In the genomic region with DNA sequence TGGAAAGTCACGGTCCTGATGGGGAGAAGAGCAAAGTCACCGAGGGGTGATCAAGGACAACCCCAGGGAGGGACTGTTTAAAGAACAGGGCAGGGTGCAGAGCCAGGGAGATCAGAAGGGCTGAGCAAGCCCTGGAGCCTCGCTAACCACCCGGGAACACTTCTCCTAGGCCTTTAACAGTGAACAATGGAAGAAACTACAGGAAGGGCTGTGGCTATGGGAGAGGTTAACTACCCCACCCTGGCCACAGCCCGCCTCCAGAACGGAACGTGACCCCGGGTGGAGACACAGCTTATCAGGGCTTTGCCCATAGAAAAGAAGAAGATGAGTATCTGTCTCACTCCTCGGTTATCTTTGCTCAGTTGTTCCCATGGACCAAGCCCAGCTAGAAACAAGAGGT, we compare ENCODE assay signal across 27 mouse cellular contexts. TPM values are rescaled to one million over a fixed set of nuclear protein-coding genes. Genes with fewer than 3 reads are reported as not detected.
DNase-seq lines count a peak whose midpoint lies in the region; ATAC-seq and TF ChIP-seq lines count a peak whose summit lies in the region.
"Had no signal": no experiment of that assay in that cellular context is flagged by ENCODE, and none has a peak within 500 bp of the region (broad histone marks: within the 10 kb centered on the region; RNA-seq: fewer than 3 reads in every experiment).

No protein-coding gene starts in this region.

- TF ChIP-seq CTCF in lung, postnatal 0 days (IDR thresholded peaks at IDR 0.05): no peak
- no peak for TF ChIP-seq CTCF in lung, adult 2 months (IDR thresholded peaks at IDR 0.05; ENCODE audit: insufficient read depth, low read length)
- TF ChIP-seq CTCF in intestine, postnatal 0 days (IDR thresholded peaks at IDR 0.05; ENCODE audit: low read depth): no peak

- H3K4me3 ChIP-seq in lung, postnatal 0 days (ENCODE audit: low read depth, low read length): no peak overlapping the region
- no peak overlapping the region for H3K4me3 ChIP-seq in lung, adult 2 months (replicated peaks; ENCODE audit: extremely low read depth, low read depth, low read length)
- H3K4me3 ChIP-seq in intestine, postnatal 0 days (ENCODE audit: low read depth, low read length): no peak overlapping the region
- H3K4me3 ChIP-seq: embryonic facial prominence, embryonic 15.5 days; erythroblast, embryonic 14.5 days; forebrain, embryonic 10.5 days; forebrain, embryonic 15.5 days; heart, embryonic 10.5 days; hindbrain, embryonic 12.5 days had no signal

- no peaks in the 10 kb centered on the region for H3K4me1 ChIP-seq in lung, postnatal 0 days (ENCODE audit: insufficient read depth, low read depth, low read length)
- peaks cover 6% of the 10 kb centered on the region; the same call in 1 of the 2 replicates for H3K4me1 ChIP-seq in lung, adult 2 months (ENCODE audit: control insufficient read depth, insufficient read depth, low read length)
- 0 out of 2 replicates have a peak, but pooled peaks cover 8% of the 10 kb centered on the region for H3K4me1 ChIP-seq in intestine, postnatal 0 days (replicated peaks; ENCODE audit: control insufficient read depth, insufficient read depth, low read length)
- H3K4me1 ChIP-seq: embryonic facial prominence, embryonic 15.5 days; forebrain, embryonic 10.5 days; forebrain, embryonic 15.5 days; hindbrain, embryonic 12.5 days had no signal

- TF ChIP-seq EP300 in lung, postnatal 0 days (IDR thresholded peaks at IDR 0.05): no peak

- peak; percentile 36 for DNase-seq in lung, postnatal 0 days (ENCODE audit: low spot score)
- DNase-seq in lung, adult 2 months: no peak
- DNase-seq in R1 (ENCODE audit: low read depth, low spot score): peak; percentile 43
- no peak for DNase-seq in right cerebral cortex, postnatal 14 days
- no peak for DNase-seq in thymus, postnatal 10 days (ENCODE audit: low spot score in 2 of 2)
- DNase-seq in cerebellum, postnatal 36 days: no peak
- DNase-seq: adrenal gland, adult 2 months; adrenal gland, postnatal 25 days; cerebellum, adult 2 months; cerebellum, postnatal 10 days; embryo, embryonic 11 days; heart, adult 18-20 months; heart, postnatal 10 days; heart, postnatal 4 days had no signal

- TF ChIP-seq POLR2A in lung, adult 2 months (IDR thresholded peaks at IDR 0.05; ENCODE audit: borderline replicate concordance, extremely low read depth, low read depth, low read length): no peak

- no peak overlapping the region for H3K9ac ChIP-seq in lung, postnatal 0 days (replicated peaks; ENCODE audit: low read depth)
- H3K9ac ChIP-seq in intestine, postnatal 0 days (ENCODE audit: low read depth, low read length): no peak overlapping the region
- H3K9ac ChIP-seq: embryonic facial prominence, embryonic 15.5 days; forebrain, embryonic 15.5 days; hindbrain, embryonic 12.5 days had no signal

- H3K36me3 ChIP-seq in lung, postnatal 0 days (ENCODE audit: insufficient read depth, low read length): no peaks in the 10 kb centered on the region
- H3K36me3 ChIP-seq in intestine, postnatal 0 days (ENCODE audit: control insufficient read depth, insufficient read depth): no peaks in the 10 kb centered on the region
- H3K36me3 ChIP-seq: embryonic facial prominence, embryonic 15.5 days; forebrain, embryonic 10.5 days; forebrain, embryonic 15.5 days; heart, embryonic 10.5 days; hindbrain, embryonic 12.5 days had no signal

- H3K27ac ChIP-seq in lung, postnatal 0 days (ENCODE audit: low read length): no peak overlapping the region
- peak overlapping the region; percentile 41; the same call in 1 of the 2 replicates for H3K27ac ChIP-seq in intestine, postnatal 0 days (ENCODE audit: low read depth, low read length)
- H3K27ac ChIP-seq: embryonic facial prominence, embryonic 15.5 days; forebrain, embryonic 10.5 days; forebrain, embryonic 15.5 days; heart, embryonic 10.5 days; hindbrain, embryonic 12.5 days had no signal

- ATAC-seq in lung, postnatal 0 days: peak; percentile 65
- no peak for ATAC-seq in intestine, postnatal 0 days
- ATAC-seq in monocyte, adult 5-6 weeks (replicated peaks; ENCODE audit: insufficient number of reproducible peaks, low FRiP score, low TSS enrichment, poor library complexity, severe bottlenecking): peak; percentile 69
- ATAC-seq: forebrain, embryonic 15.5 days; hindbrain, embryonic 16.5 days had no signal

- H3K9me3 ChIP-seq in lung, postnatal 0 days (ENCODE audit: low read length): no peaks in the 10 kb centered on the region
- H3K9me3 ChIP-seq in intestine, postnatal 0 days (ENCODE audit: control insufficient read depth): no peaks in the 10 kb centered on the region
- H3K9me3 ChIP-seq: embryonic facial prominence, embryonic 15.5 days; forebrain, embryonic 10.5 days; forebrain, embryonic 15.5 days; heart, embryonic 10.5 days; hindbrain, embryonic 12.5 days had no signal

- H3K4me2 ChIP-seq in lung, postnatal 0 days (replicated peaks; ENCODE audit: low read depth, low read length): no peak overlapping the region
- no peak overlapping the region for H3K4me2 ChIP-seq in intestine, postnatal 0 days (replicated peaks; ENCODE audit: low read depth)
- H3K4me2 ChIP-seq: embryonic facial prominence, embryonic 15.5 days; forebrain, embryonic 15.5 days; hindbrain, embryonic 12.5 days had no signal

- no peaks in the 10 kb centered on the region for H3K27me3 ChIP-seq in lung, postnatal 0 days (replicated peaks; ENCODE audit: insufficient read depth, low read length)
- H3K27me3 ChIP-seq in intestine, postnatal 0 days (replicated peaks; ENCODE audit: control insufficient read depth, insufficient read depth, low read length): no peaks in the 10 kb centered on the region
- H3K27me3 ChIP-seq: CH12.LX; embryonic facial prominence, embryonic 15.5 days; forebrain, embryonic 15.5 days; hindbrain, embryonic 12.5 days had no signal

- 50% methylated on average over 9 of the region's 9 CpGs for WGBS in lung, postnatal 0 days
- WGBS in lung, adult 2 months: 39% methylated on average over 9 of the region's 9 CpGs
- 31% methylated on average over 9 of the region's 9 CpGs for WGBS in intestine, postnatal 0 days

RNA-seq across cellular contexts. Expression of gene Map3k7cl, which starts 50.9 kb away (rescaled TPM):
- 0.37 and 0.38 TPM in 2 replicates for polyA plus RNA-seq in lung, postnatal 0 days (2015; fragmentation: Nextera tagmentation; extraction: Ambion mirVana)
- polyA plus RNA-seq in lung, adult 2 months (2012; rRNA removed): 1.1 and 2.6 TPM in 2 replicates
- 0.35 and 0.43 TPM in 2 replicates for polyA plus RNA-seq in intestine, postnatal 0 days (2015; fragmentation: Nextera tagmentation; extraction: Ambion mirVana)
- total RNA-seq in monocyte, adult 5-6 weeks (2017): not detected in 3 replicates
- total RNA-seq: common myeloid progenitor, adult 5-6 weeks; MEL had no signal
- polyA plus RNA-seq: embryonic facial prominence, embryonic 11.5 days; erythroblast, embryonic 14.5 days; forebrain, embryonic 10.5 days; forebrain, embryonic 15.5 days; heart, embryonic 10.5 days; hindbrain, embryonic 16.5 days had no signal

Comparison
In these comparisons a context has a peak if more than half of its experiments do, and no peak if none do; other contexts are left out.
1. DNase-seq: peak in lung, postnatal 0 days (single experiment) and R1 (single experiment); none in lung, adult 2 months (single experiment), right cerebral cortex, postnatal 14 days (single experiment), thymus, postnatal 10 days (0 of 2) and cerebellum, postnatal 36 days (0 of 2).